Mouse (Mus musculus) kidney, postnatal 0 days (tissue): ENCODE data around the gene Rpl18. TPM values are rescaled to one million over a fixed set of nuclear protein-coding genes. Genes with fewer than 3 reads are reported as not detected.
A peak's percentile ranks its signal among the peaks of the same experiment; 100 is the strongest.

Experiments
- ATAC-seq: fragments of 200-750 bp; cut with Nextera tagmentation; replicated peaks from 2 replicates; pipeline ENCODE4 v1.8.0; 2017; ENCODE audit warnings: low read depth, moderate number of reproducible peaks, moderate TSS enrichment, moderate library complexity; ENCODE audit not compliant: low FRiP score
- DNase-seq: peaks from one replicate; pipeline ENCODE4 v3.0.0-alpha.2; 2016; ENCODE audit warnings: low spot score
- H3K27ac ChIP-seq: fragments of 300-500 bp; sonication (generic); 2 replicates; pipeline ENCODE4 v1.5.1; 2014; ENCODE audit warnings: mild to moderate bottlenecking
- H3K27me3 ChIP-seq: fragments of 300-500 bp; sonication (generic); 2 replicates; pipeline ENCODE4 v1.6.1; 2014; ENCODE audit warnings: low read length, mixed read lengths; ENCODE audit not compliant: insufficient read depth
- H3K36me3 ChIP-seq: fragments of 300-500 bp; sonication (generic); 2 replicates; pipeline ENCODE4 v1.6.1; 2014; ENCODE audit warnings: low read length, mixed read lengths; ENCODE audit not compliant: insufficient read depth
- H3K4me1 ChIP-seq: fragments of 300-500 bp; sonication (generic); replicated peaks from 2 replicates; pipeline ENCODE4 v1.6.1; 2014; ENCODE audit warnings: antibody characterized with exemption, low read length, mixed read lengths; ENCODE audit not compliant: insufficient read depth
- H3K4me2 ChIP-seq: fragments of 300-500 bp; sonication (generic); 2 replicates; pipeline ENCODE4 v1.6.1; 2014; ENCODE audit warnings: mild to moderate bottlenecking, low read length, moderate library complexity, mixed read lengths
- H3K4me3 ChIP-seq: fragments of 300-500 bp; sonication (generic); replicated peaks from 2 replicates; pipeline ENCODE4 v1.5.1; 2014; ENCODE audit warnings: low read depth, low read length
- H3K9ac ChIP-seq: fragments of 300-500 bp; sonication (generic); 2 replicates; pipeline ENCODE4 v1.6.1; 2014; ENCODE audit warnings: low read depth, low read length
- H3K9me3 ChIP-seq: fragments of 300-500 bp; sonication (generic); replicated peaks from 2 replicates; pipeline ENCODE4 v1.6.1; 2016; ENCODE audit warnings: low read length, inconsistent platforms, mixed read lengths
- CTCF ChIP-seq: IDR thresholded peaks from 2 replicates; pipeline ENCODE4 v1.5.1; 2016; ENCODE audit warnings: antibody characterized with exemption, low read depth, mild to moderate bottlenecking, moderate library complexity
- WGBS: fragments of 180-500 bp; shearing (Covaris S2); extraction: QIAGEN DNeasy Blood & Tissue Kit; methylation state at CpG from one replicate; pipeline ENCODE4 v1.1.7; 2014; 5-methylcytosine and 5-hydroxymethylcytosine counted together
- polyA plus RNA-seq: library from polyadenylated mRNA; unstranded; fragments of >200 nt; fragmentation: Nextera tagmentation; extraction: Ambion mirVana; gene quantifications from 2 replicates; pipeline ENCODE4 v1.2.1, GENCODE M21; 2015

Gene Rpl18
- polyA plus RNA-seq, 1 experiment from 2014 or later = 1,142 TPM

DNA sequence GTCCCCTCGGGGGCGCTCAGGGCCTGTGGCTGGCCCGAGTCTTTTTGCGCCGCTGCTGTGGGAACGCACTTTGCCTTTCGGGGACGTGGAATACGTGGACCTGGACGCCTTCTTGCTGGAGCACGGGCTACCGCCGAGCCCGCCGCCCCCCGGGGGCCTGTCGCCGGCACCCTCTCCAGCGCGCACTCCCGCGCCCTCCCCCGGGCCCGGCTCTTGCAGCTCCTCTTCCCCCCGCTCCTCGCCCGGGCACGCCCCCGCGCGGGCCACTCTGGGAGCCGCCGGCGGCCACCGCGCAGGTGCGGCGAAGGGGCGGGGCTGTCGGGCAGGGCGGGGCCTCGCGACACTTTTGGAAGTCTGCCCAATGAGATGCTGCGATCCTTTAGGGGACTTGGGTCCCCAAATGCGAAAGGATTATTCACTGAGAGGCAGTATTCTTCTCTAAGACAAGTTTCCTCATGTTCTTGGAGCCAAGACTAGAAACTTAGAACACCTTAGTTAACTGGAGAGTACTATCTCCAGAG, 8.5 kb upstream of the Rpl18 start:
- Histone ChIP-seq H3K4me3 (peak overlapping the region; percentile 63), H3K4me1 (peaks cover 18% of the 10 kb centered on the region), H3K27ac (peak overlapping the region; percentile 85), H3K9ac (peak overlapping the region; percentile 87), H3K9me3 (no peaks in the 10 kb centered on the region), H3K36me3 (peaks cover 20% of the 10 kb centered on the region), H3K27me3 (no peaks in the 10 kb centered on the region), H3K4me2 (peak overlapping the region; percentile 93)
- peak; percentile 8; the same call in 1 of the 2 replicates for TF ChIP-seq CTCF
- 1% methylated on average over 42 of the region's 45 CpGs for WGBS
- DNase-seq (peak; percentile 86), ATAC-seq (peak; percentile 9; the same call in 1 of the 2 replicates)

DNA sequence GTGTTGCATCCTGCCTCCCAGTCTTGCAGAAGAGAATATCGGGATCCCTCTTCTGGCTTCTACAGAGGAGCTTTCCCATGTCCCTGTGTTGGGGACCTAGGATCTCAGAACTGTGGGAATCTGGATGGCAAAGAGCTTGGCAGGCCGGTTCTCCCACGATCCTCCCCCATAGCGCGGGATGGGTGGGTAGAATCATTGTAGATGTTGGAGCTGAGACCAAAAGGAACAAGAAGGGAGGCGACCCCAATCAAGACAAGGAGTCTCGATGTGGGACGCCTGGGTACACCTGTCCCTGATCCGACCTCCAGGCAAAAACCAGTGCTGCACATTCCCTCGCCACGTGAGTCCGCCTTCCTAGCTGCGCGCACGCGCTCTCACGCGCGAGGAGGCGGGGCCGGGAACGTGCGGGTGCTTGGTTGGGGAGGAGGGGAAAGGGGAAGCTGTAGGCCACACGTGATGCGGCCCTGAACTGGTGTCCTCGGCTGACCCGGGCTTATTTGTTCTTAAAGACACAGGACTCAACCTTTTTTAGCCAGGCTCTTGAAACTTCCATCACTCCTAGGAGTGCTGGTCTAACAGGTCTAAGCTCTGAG, 7.8 kb upstream of the Rpl18 start:
- Histone ChIP-seq H3K9me3 (no peaks in the 10 kb centered on the region), H3K27me3 (no peaks in the 10 kb centered on the region), H3K4me2 (peak overlapping the region; percentile 93), H3K4me3 (peak overlapping the region; percentile 63), H3K9ac (peak overlapping the region; percentile 87; the same call in 1 of the 2 replicates), H3K4me1 (peaks cover 18% of the 10 kb centered on the region), H3K27ac (peak overlapping the region; percentile 85), H3K36me3 (peaks cover 27% of the 10 kb centered on the region)
- under 1% methylated on average over 27 of the region's 27 CpGs for WGBS
- DNase-seq (peak; percentile 94), ATAC-seq (peak; percentile 33)
- TF ChIP-seq CTCF = no peak

DNA sequence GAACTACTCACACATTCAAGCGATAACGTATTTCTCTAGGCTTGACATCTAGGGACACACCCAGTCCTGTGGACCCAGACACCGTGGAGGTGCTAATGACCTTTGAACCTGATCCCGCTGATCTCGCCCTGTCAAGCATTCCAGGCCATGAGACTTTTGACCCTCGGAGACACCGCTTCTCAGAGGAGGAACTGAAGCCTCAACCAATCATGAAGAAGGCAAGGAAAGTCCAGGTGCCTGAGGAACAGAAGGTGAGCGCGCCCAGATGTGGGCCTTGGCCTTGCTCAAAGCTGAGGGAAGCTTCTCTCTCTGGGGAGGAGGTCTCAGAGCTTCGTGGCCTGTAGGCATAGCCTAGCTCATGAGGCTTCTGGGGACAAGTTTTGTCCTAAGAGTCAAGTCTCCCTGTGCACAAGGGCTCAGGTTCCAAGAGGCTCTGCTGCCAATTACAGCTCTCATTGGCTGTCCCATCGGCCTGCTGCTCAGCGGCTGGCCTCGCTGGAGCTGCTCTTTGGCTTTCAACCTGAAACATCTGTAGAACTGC, 7.0 kb upstream of the Rpl18 start:
- H3K4me3 ChIP-seq = 0 out of 2 replicates have a peak overlapping the region, but pooled peaks have one; percentile 17
- ATAC-seq = no peak
- peak overlapping the region; percentile 93 for H3K4me2 ChIP-seq
- TF ChIP-seq CTCF = no peak
- H3K36me3 ChIP-seq = peaks cover 35% of the 10 kb centered on the region
- H3K27me3 ChIP-seq = no peaks in the 10 kb centered on the region
- no peak overlapping the region for H3K9ac ChIP-seq
- H3K4me1 ChIP-seq = peaks cover 18% of the 10 kb centered on the region
- 24% methylated on average over 13 of the region's 13 CpGs for WGBS
- H3K27ac ChIP-seq = peak overlapping the region; percentile 85
- no peak for DNase-seq
- H3K9me3 ChIP-seq = no peaks in the 10 kb centered on the region

DNA sequence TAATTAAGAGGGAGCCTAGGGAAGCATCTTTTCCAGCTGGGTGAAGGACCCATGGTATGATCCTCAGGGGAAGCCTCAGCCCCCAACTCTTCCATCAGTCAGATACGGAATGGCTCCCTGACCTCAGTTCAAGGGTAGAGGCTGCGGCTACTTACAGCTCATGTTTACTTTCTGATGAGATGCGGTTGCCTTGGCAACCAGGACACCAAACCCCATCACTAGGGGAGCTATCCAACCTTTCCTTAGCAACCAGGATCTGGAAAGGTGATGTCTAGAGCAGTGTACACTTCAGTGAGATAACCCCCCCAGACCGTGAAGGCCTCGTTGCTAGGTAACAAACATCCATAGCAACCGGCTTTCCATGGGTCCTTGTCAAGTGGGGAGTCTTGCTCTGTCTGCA, 6.2 kb upstream of the Rpl18 start:
- H3K4me2 ChIP-seq = no peak overlapping the region
- ATAC-seq (no peak), DNase-seq (no peak)
- 0 out of 2 replicates have a peak, but pooled peaks have one; percentile 2 for TF ChIP-seq CTCF
- no peak overlapping the region for H3K9ac ChIP-seq
- H3K27ac ChIP-seq = no peak overlapping the region
- no peaks in the 10 kb centered on the region for H3K9me3 ChIP-seq
- peaks cover 18% of the 10 kb centered on the region for H3K4me1 ChIP-seq
- no peak overlapping the region for H3K4me3 ChIP-seq
- no peaks in the 10 kb centered on the region for H3K27me3 ChIP-seq
- H3K36me3 ChIP-seq = peaks cover 38% of the 10 kb centered on the region
- WGBS = 50% methylated on average over 6 of the region's 6 CpGs

DNA sequence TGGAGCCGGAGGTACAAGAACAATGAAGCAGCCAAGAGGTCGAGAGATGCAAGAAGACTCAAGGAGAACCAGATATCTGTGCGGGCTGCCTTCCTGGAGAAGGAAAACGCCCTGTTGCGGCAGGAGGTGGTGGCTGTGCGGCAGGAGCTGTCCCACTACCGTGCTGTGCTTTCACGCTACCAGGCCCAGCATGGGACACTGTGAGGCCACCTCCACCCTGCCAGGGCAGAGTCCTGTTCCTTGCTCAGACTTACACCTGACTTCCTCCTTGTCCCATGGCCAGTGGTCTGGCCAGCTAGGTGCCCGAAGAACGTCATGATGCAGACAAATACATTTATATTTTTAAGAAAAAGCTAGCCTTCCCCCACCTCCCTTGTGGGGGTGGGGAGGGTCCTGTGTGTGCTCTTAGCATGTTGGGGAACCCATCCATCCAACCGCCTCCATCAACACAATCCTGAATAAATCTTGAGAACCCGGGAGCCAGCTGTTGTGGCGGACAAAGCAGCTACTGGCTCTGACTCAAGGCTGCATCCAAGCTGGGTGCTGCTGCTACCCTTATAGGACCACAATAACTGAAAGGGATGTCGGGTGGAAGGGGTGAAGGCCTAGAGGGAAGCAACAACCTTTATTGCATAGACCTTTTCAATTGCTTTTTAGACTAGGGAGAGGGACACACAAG, 5.4 kb upstream of the Rpl18 start:
- no peak for DNase-seq
- H3K9me3 ChIP-seq = no peaks in the 10 kb centered on the region
- H3K36me3 ChIP-seq = peaks cover 38% of the 10 kb centered on the region
- no peak overlapping the region for H3K4me3 ChIP-seq
- H3K27ac ChIP-seq = no peak overlapping the region
- no peak overlapping the region for H3K4me2 ChIP-seq
- no peaks in the 10 kb centered on the region for H3K27me3 ChIP-seq
- TF ChIP-seq CTCF = no peak
- peaks cover 18% of the 10 kb centered on the region for H3K4me1 ChIP-seq
- ATAC-seq = no peak
- H3K9ac ChIP-seq = no peak overlapping the region
- WGBS = 76% methylated on average over 14 of the region's 14 CpGs

DNA sequence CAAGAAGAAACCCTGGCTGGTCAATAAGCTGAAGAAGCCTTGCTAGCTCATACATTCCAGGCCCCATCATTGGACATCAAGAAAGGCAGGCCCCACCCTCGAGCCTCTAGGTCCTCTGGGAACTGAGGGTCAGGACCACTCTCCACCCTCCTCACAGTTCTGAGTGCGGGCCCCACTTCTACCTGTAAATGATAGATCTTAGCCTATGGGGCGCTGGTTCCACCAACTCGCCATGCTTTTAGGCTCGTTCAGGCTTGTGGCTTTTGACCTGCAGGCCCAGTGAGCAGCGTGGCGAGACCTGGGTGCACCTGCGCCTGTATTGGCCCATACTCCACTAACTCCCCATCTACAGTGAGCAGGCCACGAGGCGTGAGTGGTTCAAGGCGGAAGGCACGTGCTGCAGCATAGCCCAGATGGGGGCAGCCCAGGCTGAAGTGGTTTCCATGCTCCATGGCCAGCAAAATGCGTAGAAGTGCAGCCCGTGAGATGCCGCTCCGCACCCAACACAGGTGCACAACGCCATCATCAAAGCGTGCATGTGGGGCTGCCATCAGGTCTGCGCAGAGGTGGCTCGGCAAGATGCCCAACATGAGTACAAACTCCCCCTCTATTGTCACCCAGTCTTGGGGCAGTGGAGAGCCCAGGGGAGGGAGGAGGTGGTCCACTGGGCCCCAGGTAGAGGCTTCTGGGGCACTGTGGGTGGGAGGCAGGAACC, 4.6 kb upstream of the Rpl18 start:
- H3K27me3 ChIP-seq = no peaks in the 10 kb centered on the region
- H3K4me2 ChIP-seq = no peak overlapping the region
- H3K27ac ChIP-seq = no peak overlapping the region
- DNase-seq (no peak), ATAC-seq (no peak)
- H3K4me1 ChIP-seq = peaks cover 18% of the 10 kb centered on the region
- TF ChIP-seq CTCF = no peak
- H3K9ac ChIP-seq = no peak overlapping the region
- 87% methylated on average over 20 of the region's 20 CpGs for WGBS
- H3K9me3 ChIP-seq = no peaks in the 10 kb centered on the region
- H3K4me3 ChIP-seq = no peak overlapping the region
- peaks cover 38% of the 10 kb centered on the region for H3K36me3 ChIP-seq
